Mouse (Mus musculus) brain, embryonic 18.5 days (tissue): Measurements from ENCODE around the gene Vmn1r38.
"Not testable (repeated sequence)": the region's sequence is repeated elsewhere in the genome, so short reads cannot be mapped to it uniquely, and the experiment has no call there.

ENCODE experiments used
- DNase-seq: peaks from one replicate; pipeline ENCODE4 v3.0.0-alpha.2; 2012; ENCODE audit warnings: low read depth, low spot score

Gene Vmn1r38

DNA sequence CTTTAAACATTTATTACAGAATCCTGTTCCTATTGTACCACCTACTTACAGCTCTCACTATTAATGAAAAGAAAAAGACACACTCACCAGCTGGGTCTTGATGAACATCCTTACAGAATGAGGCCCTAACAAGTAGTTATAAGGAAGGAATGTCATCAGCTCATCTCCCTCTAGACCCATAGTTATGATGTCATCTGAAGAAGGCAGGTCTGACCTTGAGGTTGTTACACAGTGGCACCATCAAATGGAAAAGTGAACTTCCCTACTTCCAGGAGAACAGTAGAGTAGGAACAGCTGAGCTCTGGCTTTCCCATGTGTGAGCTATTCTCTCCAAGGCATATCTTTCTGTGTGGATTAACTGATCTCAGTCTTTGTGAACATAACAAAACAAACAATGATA lies at the start of gene Vmn1r38:
Gene Vmn1r38, minus strand, starts transcription at position 101 of the 400 bp plus-strand sequence.
- DNase-seq, result not testable (repeated sequence)

GRCm38 (mm10) chr6:66810509-66810908 lies 28.1 kb upstream of the Vmn1r38 start, which contains the start of gene Vmn1r39:
Vmn1r39 (minus strand) TSS chr6:66810609.
- no peak for DNase-seq

- no peak for DNase-seq
Measured at GRCm38 (mm10) chr6:66806311-66806710, 23.9 kb upstream of the Vmn1r38 start.

DNA sequence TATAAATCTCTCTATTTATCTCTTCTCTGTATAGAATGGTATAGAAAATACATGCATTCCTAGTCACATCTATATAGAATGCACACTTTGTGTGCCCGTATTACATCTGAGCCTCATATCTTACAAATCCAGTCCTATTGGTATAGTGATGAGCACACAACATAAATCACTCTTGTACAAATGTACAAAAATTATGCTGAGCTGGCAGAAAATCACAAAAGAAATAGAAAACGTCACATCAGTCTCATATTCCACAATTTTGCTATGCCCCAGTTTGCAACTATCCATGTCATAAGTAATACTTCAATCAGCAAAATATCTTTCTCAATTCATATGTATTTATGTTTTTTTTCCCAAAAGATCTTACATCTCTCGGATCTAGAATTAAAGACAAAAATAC lies 23.3 kb upstream of the Vmn1r38 start:
- no peak for DNase-seq

DNA sequence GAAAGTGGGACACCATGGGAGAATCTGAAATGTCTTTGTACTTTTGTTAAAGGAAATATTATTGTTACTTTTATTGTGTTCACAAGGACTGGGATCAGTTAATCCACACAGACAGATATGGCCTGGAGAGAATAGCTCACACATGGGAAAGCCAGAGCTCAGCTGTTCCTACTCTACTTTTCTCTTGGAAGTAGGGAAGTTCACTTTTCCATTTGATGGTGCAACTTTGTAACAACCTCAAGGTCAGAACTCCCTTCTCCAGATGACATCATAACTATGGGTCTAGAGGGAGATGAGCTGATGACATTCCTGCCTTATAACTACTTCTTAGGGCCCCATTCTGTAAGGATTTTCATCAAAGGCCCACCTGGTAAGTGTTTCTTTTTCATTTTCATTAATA lies 53.3 kb downstream of the Vmn1r38 start, which contains the start of gene Vmn1r37:
Gene Vmn1r37, plus strand, starts transcription at position 301 of the 400 bp plus-strand sequence.
- not testable (repeated sequence) for DNase-seq
